Mouse (Mus musculus): ENCODE results near the gene Fam83g.

The Fam83g gene

GRCm38 (mm10) chr11:61674839-61675159 is 9.1 kb upstream of the Fam83g start:
- DNase-seq, result no peak

GRCm38 (mm10) chr11:61675332-61675731 is 8.6 kb upstream of the Fam83g start:
- DNase-seq, result no peak

- no peak for DNase-seq
Observed at GRCm38 (mm10) chr11:61676216-61676854, 7.6 kb upstream of the Fam83g start.

GRCm38 (mm10) chr11:61677709-61678108 is 6.2 kb upstream of the Fam83g start:
- no peak for DNase-seq

- no peak for DNase-seq
Observed at GRCm38 (mm10) chr11:61679091-61679866, 4.6 kb upstream of the Fam83g start.

- no peak for DNase-seq
Observed at GRCm38 (mm10) chr11:61685119-61685725, 1.3 kb downstream of the Fam83g start.

- DNase-seq, result no peak
Observed at GRCm38 (mm10) chr11:61686141-61686540, 2.2 kb downstream of the Fam83g start.

DNA sequence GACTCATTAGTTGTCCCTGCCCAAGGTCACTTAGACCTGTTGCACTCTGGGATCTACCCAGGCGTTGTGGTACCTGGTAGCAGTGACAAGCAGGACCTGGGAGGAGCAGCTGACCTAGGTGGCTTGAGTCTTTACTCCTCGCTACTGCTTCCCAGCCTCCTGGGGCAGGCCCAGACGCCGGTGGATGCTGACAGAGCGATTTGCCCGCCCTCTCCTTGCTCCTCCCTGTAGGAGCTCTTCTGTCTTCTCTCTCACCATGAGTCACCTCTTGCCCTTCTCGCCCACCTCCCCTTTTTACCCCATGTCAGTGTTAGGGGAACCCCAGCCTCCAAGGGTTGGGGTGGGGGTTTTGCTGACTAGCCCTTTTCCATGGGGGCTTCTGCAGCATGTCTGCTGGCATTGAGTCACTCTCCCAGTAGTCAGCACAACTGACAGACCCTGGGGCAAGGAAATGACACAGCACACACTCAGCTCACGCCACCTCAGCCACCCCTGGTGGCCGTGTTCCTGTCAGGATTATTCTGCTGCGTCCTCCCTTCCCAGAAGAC is 3.1 kb downstream of the Fam83g start:
- no peak for DNase-seq

- no peak for DNase-seq
Observed at GRCm38 (mm10) chr11:61687595-61687994, 3.7 kb downstream of the Fam83g start.

- DNase-seq, result peak; percentile 81
Observed at GRCm38 (mm10) chr11:61692996-61693395, 9.1 kb downstream of the Fam83g start.

DNA sequence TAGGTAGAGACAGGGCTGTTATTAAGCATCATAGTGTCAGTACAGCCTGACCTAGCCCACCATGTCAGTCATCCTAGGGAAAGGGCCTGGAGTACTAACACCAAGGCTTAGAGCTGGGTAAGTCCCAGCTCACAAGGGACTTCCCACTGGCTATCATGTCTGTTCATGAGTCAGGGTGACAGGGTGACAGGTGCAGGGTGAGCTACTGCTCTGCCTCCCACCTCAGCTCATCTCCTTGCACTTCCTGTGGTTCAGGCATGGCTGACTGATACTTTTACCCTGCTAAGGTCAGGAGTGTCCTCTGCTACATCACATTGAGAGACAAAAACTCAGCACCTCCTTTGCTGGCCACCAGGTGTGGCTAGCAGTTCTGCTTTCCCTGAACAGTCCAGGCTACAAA is 15.0 kb downstream of the Fam83g start:
- no peak for DNase-seq

DNA sequence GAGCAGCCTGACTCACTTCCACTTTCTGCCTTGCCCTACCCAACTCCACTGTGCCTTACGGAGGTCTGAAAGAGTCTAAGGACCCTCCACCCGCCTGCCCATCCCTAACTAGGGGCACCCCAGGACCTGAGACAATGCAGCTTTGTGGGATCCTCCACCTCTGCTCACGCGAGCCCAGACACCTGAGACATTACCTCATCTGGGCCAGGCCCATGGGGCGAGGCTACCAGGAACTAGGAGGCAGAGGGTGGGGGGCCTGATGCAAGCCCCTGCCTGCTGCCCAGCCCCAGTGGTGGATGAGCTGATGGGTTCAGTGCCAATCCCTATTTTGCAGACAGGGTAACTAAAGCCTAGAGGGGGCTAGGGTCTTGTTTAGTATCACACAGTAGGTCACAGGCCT is 15.6 kb downstream of the Fam83g start:
- no peak for DNase-seq

GRCm38 (mm10) chr11:61699933-61700332 is 16.0 kb downstream of the Fam83g start:
- DNase-seq, result peak; percentile 57

DNA sequence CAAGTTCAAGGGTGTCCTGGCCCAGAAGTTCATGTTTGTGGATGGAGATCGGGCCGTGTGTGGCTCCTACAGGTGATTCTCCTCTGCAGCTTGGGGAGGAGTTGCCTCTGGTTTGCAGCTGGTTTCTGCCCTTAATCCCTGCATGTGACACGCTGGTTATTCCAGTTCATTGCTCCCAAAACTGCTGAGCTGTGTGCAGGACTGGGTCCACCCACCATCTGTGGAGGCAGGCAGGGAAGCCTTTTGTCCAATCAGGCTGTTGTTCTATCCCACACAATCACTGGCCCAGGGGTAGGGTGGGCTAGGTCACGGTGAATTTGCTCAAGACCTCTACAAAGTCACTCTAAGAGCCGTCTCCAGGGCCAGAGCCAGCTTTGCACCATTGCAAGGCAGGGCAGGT is 17.8 kb downstream of the Fam83g start:
- no peak for DNase-seq

- DNase-seq, result no peak
Observed at GRCm38 (mm10) chr11:61702494-61702893, 18.6 kb downstream of the Fam83g start.

DNA sequence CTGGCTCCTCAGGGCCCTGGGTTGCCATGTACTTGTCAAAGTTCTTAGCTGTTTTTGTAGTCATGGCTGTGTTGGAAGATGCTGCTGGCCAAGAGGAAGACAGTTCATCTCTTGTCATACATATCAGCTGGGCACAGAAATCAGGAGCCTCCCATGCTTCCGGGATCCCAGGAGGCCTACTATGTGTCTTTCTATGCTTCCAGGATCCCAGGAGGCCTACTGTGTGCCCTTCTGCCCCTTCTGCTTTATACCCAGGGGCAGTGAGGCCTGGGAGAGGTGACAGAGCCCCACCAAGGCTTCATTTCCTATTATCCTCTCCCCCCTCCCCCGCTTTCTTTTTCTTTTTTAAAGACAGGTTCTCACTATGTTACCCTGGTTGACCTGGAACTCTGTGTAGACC is 21.7 kb downstream of the Fam83g start:
- no peak for DNase-seq

- DNase-seq, result no peak
Observed at GRCm38 (mm10) chr11:61706232-61706631, 22.3 kb downstream of the Fam83g start.

- no peak for DNase-seq
Observed at GRCm38 (mm10) chr11:61708928-61709327, 25.0 kb downstream of the Fam83g start.

GRCm38 (mm10) chr11:61713157-61713855 is 29.4 kb downstream of the Fam83g start:
- DNase-seq, result no peak

DNA sequence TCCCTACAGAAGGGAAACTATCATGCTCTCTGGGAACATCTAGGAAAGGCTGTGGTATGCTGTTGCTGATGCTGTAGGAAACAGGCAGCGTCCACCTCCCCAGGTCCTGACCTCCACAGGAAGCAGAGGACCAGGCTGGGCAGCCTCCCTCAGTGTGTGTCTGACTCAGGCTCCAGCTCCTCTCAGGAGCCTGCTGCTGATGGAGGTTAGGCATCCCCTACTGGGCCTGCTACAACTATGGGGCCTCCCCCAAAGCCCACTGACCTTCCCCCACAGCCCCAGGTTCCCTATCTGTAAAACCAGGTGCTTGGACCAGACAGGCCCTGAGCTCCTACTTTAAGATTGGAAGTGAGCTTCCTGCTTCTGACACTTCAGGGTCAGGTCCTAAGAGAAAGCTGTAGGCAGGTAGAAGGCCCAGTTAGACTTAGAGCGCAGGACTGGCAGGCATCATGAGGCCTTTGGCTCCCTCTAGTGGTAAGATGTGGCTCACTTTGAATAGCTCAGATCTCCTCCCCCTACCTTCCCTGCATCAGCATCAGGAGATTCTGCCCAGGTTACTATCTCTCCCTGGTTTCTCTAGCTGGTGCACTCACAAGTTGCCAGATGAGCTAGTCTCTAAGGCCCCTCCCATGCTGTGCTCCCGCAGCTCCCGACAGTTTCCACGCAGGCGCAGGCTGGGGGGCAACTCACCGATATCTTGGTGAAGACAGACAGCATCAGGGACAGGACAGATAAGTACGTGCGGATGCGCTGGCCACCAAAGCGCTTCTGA is 30.6 kb downstream of the Fam83g start:
- peak; percentile 80 for DNase-seq

- peak; percentile 25 for DNase-seq
Observed at GRCm38 (mm10) chr11:61715130-61715529, 31.2 kb downstream of the Fam83g start.

- DNase-seq, result no peak
Observed at GRCm38 (mm10) chr11:61717990-61718389, 34.1 kb downstream of the Fam83g start.

DNA sequence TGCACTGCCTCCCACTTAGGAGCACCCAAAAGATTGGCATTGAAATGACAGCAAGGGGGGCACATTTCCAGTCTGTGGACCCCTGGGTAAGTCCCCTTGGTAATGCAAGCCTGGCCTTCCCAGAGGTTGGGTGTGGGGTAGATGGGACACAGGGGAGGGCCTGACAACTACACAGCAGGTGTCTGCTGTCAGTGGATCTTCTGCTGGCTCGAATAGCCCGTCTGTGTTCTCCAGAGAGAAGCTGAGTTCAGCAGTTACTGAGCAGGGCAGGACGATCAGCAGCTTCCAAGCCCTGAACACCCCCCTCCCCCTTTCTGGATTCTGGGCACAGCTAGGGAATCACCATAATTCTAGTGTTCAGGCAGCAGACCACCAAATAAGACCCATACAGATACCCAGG is 35.5 kb downstream of the Fam83g start:
- DNase-seq, result no peak

All from cerebellum, adult 9-11 months (tissue).